Comparison of ENCODE assay signal across 14 mouse cellular contexts in genomic region chr1:189067204-189067960, GRCm38 (mm10). TPM values are rescaled to one million over a fixed set of nuclear protein-coding genes. Genes with fewer than 3 reads are reported as not detected.
DNase-seq lines count a peak whose midpoint lies in the region; ATAC-seq and TF ChIP-seq lines count a peak whose summit lies in the region.
"Had no signal": no experiment of that assay in that cellular context is flagged by ENCODE, and none has a peak within 500 bp of the region (broad histone marks: within the 10 kb centered on the region; RNA-seq: fewer than 3 reads in every experiment).

No protein-coding gene starts in this region.

- no peak for TF ChIP-seq CTCF in gastrocnemius, adult 2 months (IDR thresholded peaks at IDR 0.05)

- H3K4me3 ChIP-seq in gastrocnemius, adult 2 months, result peak overlapping the region; percentile 38
- no peak overlapping the region for H3K4me3 ChIP-seq in hindbrain, embryonic 14.5 days (replicated peaks; ENCODE audit: low read length)
- H3K4me3 ChIP-seq: kidney, embryonic 15.5 days; limb, embryonic 15.5 days; stomach, embryonic 15.5 days had no signal

- ATAC-seq in hindbrain, embryonic 14.5 days (ENCODE audit: low FRiP score), result no peak
- ATAC-seq: Patski had no signal

- peak; percentile 27 for DNase-seq in gastrocnemius, adult 2 months
- no peak for DNase-seq in gastrocnemius, adult 8-10 months (ENCODE audit: low spot score in 2 of 2)
- peak; percentile 20 for DNase-seq in retina, postnatal 1 day
- no peak for DNase-seq in retina, embryonic 14.5 days (ENCODE audit: low spot score)
- DNase-seq in hindbrain, embryonic 14.5 days (ENCODE audit: low spot score), result peak; percentile 45
- DNase-seq in urinary bladder, postnatal 14 days (ENCODE audit: low spot score), result no peak
- DNase-seq in embryo, embryonic 10.5 days (ENCODE audit: low spot score), result no peak
- DNase-seq: adrenal gland, adult 8-10 months; lung, embryonic 14.5 days; thymus, postnatal 36 days had no signal

- WGBS in hindbrain, embryonic 14.5 days, result 62% methylated on average over 16 of the region's 16 CpGs

- intact Hi-C loops in gastrocnemius, adult 2 months (cut with DNase I), result no loop called here

- H3K9me3 ChIP-seq in hindbrain, embryonic 14.5 days (ENCODE audit: control insufficient read depth, low read length), result no peaks in the 10 kb centered on the region
- H3K9me3 ChIP-seq: kidney, embryonic 15.5 days; limb, embryonic 15.5 days; stomach, embryonic 15.5 days had no signal

- no peaks in the 10 kb centered on the region for H3K4me1 ChIP-seq in hindbrain, embryonic 14.5 days (replicated peaks; ENCODE audit: control insufficient read depth, insufficient read depth, low read length)
- H3K4me1 ChIP-seq: kidney, embryonic 15.5 days; stomach, embryonic 15.5 days had no signal

- H3K27ac ChIP-seq in gastrocnemius, adult 2 months, result peak overlapping the region; percentile 54
- peak overlapping the region; percentile 26 for H3K27ac ChIP-seq in hindbrain, embryonic 14.5 days
- H3K27ac ChIP-seq: kidney, embryonic 15.5 days; limb, embryonic 15.5 days; stomach, embryonic 15.5 days had no signal

- H3K9ac ChIP-seq in hindbrain, embryonic 14.5 days, result no peak overlapping the region
- H3K9ac ChIP-seq: kidney, embryonic 15.5 days; limb, embryonic 15.5 days; lung, embryonic 14.5 days; stomach, embryonic 15.5 days had no signal

- no peak overlapping the region for H3K4me2 ChIP-seq in hindbrain, embryonic 14.5 days (replicated peaks)
- H3K4me2 ChIP-seq: kidney, embryonic 15.5 days; limb, embryonic 15.5 days; lung, embryonic 14.5 days; stomach, embryonic 15.5 days had no signal

- H3K27me3 ChIP-seq in hindbrain, embryonic 14.5 days (ENCODE audit: control insufficient read depth, insufficient read depth, low read length), result no peaks in the 10 kb centered on the region
- H3K27me3 ChIP-seq: kidney, embryonic 15.5 days; limb, embryonic 15.5 days; Patski; stomach, embryonic 15.5 days had no signal

- H3K36me3 ChIP-seq in hindbrain, embryonic 14.5 days (replicated peaks; ENCODE audit: control insufficient read depth, insufficient read depth), result no peaks in the 10 kb centered on the region
- H3K36me3 ChIP-seq: kidney, embryonic 15.5 days; limb, embryonic 15.5 days; stomach, embryonic 15.5 days had no signal

RNA-seq across cellular contexts. Expression of gene Kctd3, which starts 59.7 kb away (rescaled TPM):
- total RNA-seq in gastrocnemius, adult 2 months (2021), result 10 to 100 TPM; 12.3 to 19.9 TPM
- total RNA-seq in gastrocnemius, adult 8-10 months (2022), result 10 to 100 TPM; 11.6 to 14.1 (median 12.9) TPM
- polyA plus RNA-seq in hindbrain, embryonic 14.5 days (2014; fragmentation: Nextera tagmentation; extraction: Ambion mirVana), result 54.1 and 56.2 TPM in 2 replicates

Comparison
In these comparisons a context has a peak if more than half of its experiments do, and no peak if none do; other contexts are left out.
1. DNase-seq: peak in gastrocnemius, adult 2 months (single experiment), retina, postnatal 1 day (single experiment) and hindbrain, embryonic 14.5 days (single experiment); none in gastrocnemius, adult 8-10 months (0 of 2), retina, embryonic 14.5 days (single experiment), urinary bladder, postnatal 14 days (single experiment) and embryo, embryonic 10.5 days (single experiment).